Comparison of ENCODE assay signal across 8 mouse cellular contexts in the genomic region with DNA sequence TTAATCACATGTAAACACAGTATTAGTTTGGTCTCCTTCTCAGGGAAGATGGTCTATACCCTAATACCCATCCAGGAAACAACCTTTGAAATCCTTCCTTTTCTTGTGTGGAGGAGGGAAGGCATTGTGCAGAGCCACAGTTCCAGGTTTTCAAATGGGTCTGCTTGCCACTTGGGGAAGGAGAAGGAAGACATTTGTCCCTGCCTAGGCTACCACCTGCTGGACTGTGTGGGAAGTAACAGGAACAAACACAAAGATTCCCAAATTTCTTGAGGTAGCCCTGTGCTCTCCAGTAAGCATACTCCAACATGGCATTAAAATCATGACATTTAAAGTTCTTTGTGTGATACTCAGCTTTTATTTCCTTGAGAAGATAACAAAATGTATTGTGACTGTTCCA.
DNase-seq lines count a peak whose midpoint lies in the region; ATAC-seq and TF ChIP-seq lines count a peak whose summit lies in the region.

No protein-coding gene starts in this region.

- in situ Hi-C loops in Patski (cut with MboI; ENCODE audit: low pct_unique_long_range_greater_than_20kb) = loop anchor here (5.0 kb wide), 1 partner anchor 212 kb away; no protein-coding TSS in a partner anchor

- ATAC-seq in CD4-positive, CD25-positive, alpha-beta regulatory T cell, adult 4 months = no peak
- peak; percentile 79 for ATAC-seq in Patski
- peak; percentile 83 for ATAC-seq in common myeloid progenitor, adult 5-6 weeks (replicated peaks; ENCODE audit: low read depth, poor library complexity, severe bottlenecking)
- peak; percentile 86 for ATAC-seq in granulocyte monocyte progenitor cell, adult 5-6 weeks (replicated peaks; ENCODE audit: poor library complexity, severe bottlenecking)

- peak; percentile 14 for DNase-seq in CD4-positive, CD25-positive, alpha-beta regulatory T cell, adult 2 months (ENCODE audit: low read depth, low spot score)
- DNase-seq in Patski (ENCODE audit: low read depth, low spot score) = no peak
- DNase-seq in kidney, postnatal 25 days = peak; percentile 56 to 59
- DNase-seq in lung, postnatal 36 days = peak; percentile 74
- DNase-seq in testis, postnatal 10 days (ENCODE audit: low spot score) = peak; percentile 62

- CTCF ChIA-PET in Patski (lab: Charles Lee) = interaction anchor here (0.8 to 2.2 kb wide), 6 partner anchors 10 to 273 kb away, joined by 3 to 12 read pairs (median 4); a partner anchor contains a TSS

- POLR2A ChIA-PET in Patski (lab: Charles Lee) = interaction anchor here (0.7 kb wide), 1 partner anchor 52 kb away, joined by 3 read pairs; no protein-coding TSS in a partner anchor

- peak; percentile 84 for TF ChIP-seq CTCF in Patski (IDR thresholded peaks at IDR 0.05)

- no peaks in the 10 kb centered on the region for H3K27me3 ChIP-seq in Patski
